Mouse (Mus musculus) cerebellum, adult 2 months (tissue): Measurements from ENCODE around the gene 2010315B03Rik. TPM values are rescaled to one million over a fixed set of nuclear protein-coding genes. Genes with fewer than 3 reads are reported as not detected.
"Not testable (repeated sequence)": the region's sequence is repeated elsewhere in the genome, so short reads cannot be mapped to it uniquely, and the experiment has no call there.

Experiments used
- DNase-seq, 2 experiments: peaks; one replicate each; pipeline ENCODE4 v3.0.0; 2021
- H3K27ac ChIP-seq: fragments of 200-500 bp; 2 replicates; pipeline ENCODE4 v1.5.1; 2012; ENCODE audit warnings: low read length, control low read depth, inconsistent platforms; ENCODE audit not compliant: insufficient read depth
- H3K27me3 ChIP-seq: fragments of 200-500 bp; 2 replicates; pipeline ENCODE4 v1.6.1; 2012; ENCODE audit warnings: inconsistent platforms, mild to moderate bottlenecking, low read length, moderate library complexity; ENCODE audit not compliant: control insufficient read depth, insufficient read depth
- H3K4me1 ChIP-seq: fragments of 200-500 bp; 2 replicates; pipeline ENCODE4 v1.6.1; 2011; ENCODE audit warnings: low read length; ENCODE audit not compliant: control insufficient read depth, insufficient read depth
- H3K4me3 ChIP-seq: fragments of 200-500 bp; replicated peaks from 2 replicates; pipeline ENCODE3; 2011; ENCODE audit warnings: mild to moderate bottlenecking, low read depth, low read length, control low read depth; ENCODE audit not compliant: insufficient read depth
- CTCF ChIP-seq: fragments of 200-500 bp; IDR thresholded peaks from 2 replicates; pipeline ENCODE4 v1.5.1; 2011; ENCODE audit warnings: low read depth, mild to moderate bottlenecking, control low read depth, low read length, moderate library complexity, borderline replicate concordance; ENCODE audit not compliant: insufficient read depth
- POLR2A ChIP-seq: fragments of 200-500 bp; IDR thresholded peaks from 2 replicates; pipeline ENCODE4 v1.6.1; 2011; ENCODE audit warnings: low read length, control low read depth, borderline replicate concordance; ENCODE audit not compliant: insufficient read depth
- WGBS: fragments of 180-500 bp; shearing (Covaris S2); methylation state at CpG from one replicate; pipeline ENCODE4 v1.1.7; 2018; 5-methylcytosine and 5-hydroxymethylcytosine counted together
- polyA plus RNA-seq: library from polyadenylated mRNA; depleted of rRNA; stranded (reverse); fragments of >200 nt; gene quantifications from 2 replicates; pipeline ENCODE4 v1.2.3, GENCODE M21; 2012; rRNA removed

Gene 2010315B03Rik
- polyA plus RNA-seq, 1 experiment: 18.0 TPM

GRCm38 (mm10) chr9:124256271-124257199 lies 56.0 kb downstream of the 2010315B03Rik start:
- not testable (repeated sequence) for DNase-seq, H3K4me3 ChIP-seq, H3K4me1 ChIP-seq, H3K27me3 ChIP-seq, H3K27ac ChIP-seq
- 0 out of 2 replicates have a peak, but pooled peaks have one; percentile 2 for TF ChIP-seq CTCF
- WGBS: 19% methylated on average over 1 of the region's 1 CpGs

GRCm38 (mm10) chr9:124251438-124251837 lies 61.1 kb downstream of the 2010315B03Rik start:
- no peak for DNase-seq
- Histone ChIP-seq H3K27ac (no peak overlapping the region), H3K4me1 (no peaks in the 10 kb centered on the region), H3K4me3 (no peak overlapping the region), H3K27me3 (no peaks in the 10 kb centered on the region)
- no peak for TF ChIP-seq CTCF
- no peak for TF ChIP-seq POLR2A

Other genes starting within 250 kb of the 2010315B03Rik start
- gene Ccr2, start 210.7 kb downstream of the 2010315B03Rik start, polyA plus RNA-seq: 0.10 and 0.13 TPM in 2 replicates
- 1.6 and 1.8 TPM in 2 replicates for gene Ccr5, start 191.2 kb downstream of the 2010315B03Rik start, polyA plus RNA-seq
- gene Ppp2r3d, start 164.2 kb upstream of the 2010315B03Rik start, polyA plus RNA-seq: 163 and 167 TPM in 2 replicates
- gene Gm21836, start 181.1 kb upstream of the 2010315B03Rik start, polyA plus RNA-seq: not detected in 2 replicates